Mouse (Mus musculus): Measurements from ENCODE around the gene Zfp146. TPM values are rescaled to one million over a fixed set of nuclear protein-coding genes. Genes with fewer than 3 reads are reported as not detected.

Zfp146 gene
- polyA plus RNA-seq, 1 experiment = 11.8 TPM

GRCm38 (mm10) chr7:30197592-30198129 lies 28.1 kb upstream of the Zfp146 start:
- H3K27ac ChIP-seq (ENCODE audit: insufficient read depth, low read depth, low read length) = no peak overlapping the region
- peaks cover 2% of the 10 kb centered on the region; the same call in 1 of the 2 replicates for H3K4me1 ChIP-seq (ENCODE audit: control insufficient read depth, insufficient read depth, low read length)
- no peaks in the 10 kb centered on the region for H3K27me3 ChIP-seq (replicated peaks; ENCODE audit: control insufficient read depth, insufficient read depth, low read length)
- no peaks in the 10 kb centered on the region for H3K36me3 ChIP-seq (ENCODE audit: control insufficient read depth, insufficient read depth, low read length)
- H3K4me3 ChIP-seq (ENCODE audit: insufficient read depth, low read depth, low read length) = no peak overlapping the region
- 61% methylated on average over 5 of the region's 5 CpGs for WGBS
- DNase-seq = peak; percentile 29
- TF ChIP-seq POLR2A (IDR thresholded peaks at IDR 0.05; ENCODE audit: low read depth, low read length) = no peak
- no peak for TF ChIP-seq CTCF (conservative IDR thresholded peaks at IDR 0.05; ENCODE audit: insufficient read depth, insufficient read length, low read depth, low read length)

DNA sequence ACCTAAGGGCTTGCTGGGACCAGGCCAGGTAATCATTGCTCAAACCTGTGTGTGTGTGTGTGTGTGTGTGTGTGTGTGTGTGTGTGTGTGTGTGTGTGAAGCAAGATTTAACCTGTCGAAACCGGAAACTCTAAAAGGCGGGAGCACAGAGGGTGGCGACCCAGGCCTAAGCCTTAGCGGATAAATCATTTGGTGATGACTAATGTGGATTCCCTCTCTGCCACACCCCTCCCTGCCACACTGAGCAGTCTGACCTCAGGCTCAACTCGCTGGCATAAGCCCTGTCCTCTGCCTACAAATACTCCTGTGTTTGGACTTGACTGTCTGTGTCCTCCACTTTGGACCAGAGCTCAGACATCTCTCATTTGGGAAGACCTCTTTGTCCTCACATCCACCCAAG lies 26.6 kb upstream of the Zfp146 start:
- H3K4me1 ChIP-seq (ENCODE audit: control insufficient read depth, insufficient read depth, low read length) = peaks cover 2% of the 10 kb centered on the region; the same call in 1 of the 2 replicates
- 24% methylated on average over 6 of the region's 6 CpGs for WGBS
- no peak for DNase-seq

DNA sequence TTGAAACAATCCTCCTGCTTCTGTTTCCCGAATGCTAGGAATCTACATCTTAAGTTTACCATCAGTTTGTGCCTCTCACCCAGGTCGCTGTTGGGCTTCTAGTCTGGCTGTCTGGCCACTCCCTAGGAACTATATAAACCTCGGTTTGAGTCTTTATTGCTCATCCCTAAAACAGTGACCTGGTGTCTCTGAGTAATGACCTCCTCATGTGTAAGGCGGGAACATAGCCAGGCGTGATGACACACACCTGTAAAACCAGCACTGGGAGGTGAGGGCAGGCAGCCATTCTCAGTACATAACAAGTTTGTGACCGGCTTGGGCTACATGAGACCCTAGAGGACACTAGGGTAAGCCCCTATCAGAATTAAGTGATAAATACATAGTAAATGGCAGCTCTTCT lies 25.9 kb upstream of the Zfp146 start:
- H3K4me3 ChIP-seq (ENCODE audit: insufficient read depth, low read depth, low read length) = no peak overlapping the region
- no peak for DNase-seq
- H3K4me1 ChIP-seq (ENCODE audit: control insufficient read depth, insufficient read depth, low read length) = peaks cover 2% of the 10 kb centered on the region; the same call in 1 of the 2 replicates
- no peak overlapping the region for H3K27ac ChIP-seq (ENCODE audit: insufficient read depth, low read depth, low read length)
- TF ChIP-seq CTCF (conservative IDR thresholded peaks at IDR 0.05; ENCODE audit: insufficient read depth, insufficient read length, low read depth, low read length) = no peak
- TF ChIP-seq POLR2A (IDR thresholded peaks at IDR 0.05; ENCODE audit: low read depth, low read length) = no peak
- no peaks in the 10 kb centered on the region for H3K36me3 ChIP-seq (ENCODE audit: control insufficient read depth, insufficient read depth, low read length)
- WGBS = 59% methylated on average over 6 of the region's 6 CpGs
- no peaks in the 10 kb centered on the region for H3K27me3 ChIP-seq (replicated peaks; ENCODE audit: control insufficient read depth, insufficient read depth, low read length)

More for the DNA sequence above, 26.6 kb upstream of the Zfp146 start:
- no peaks in the 10 kb centered on the region for H3K27me3 ChIP-seq (replicated peaks; ENCODE audit: control insufficient read depth, insufficient read depth, low read length)
- no peak overlapping the region for H3K27ac ChIP-seq (ENCODE audit: insufficient read depth, low read depth, low read length)
- H3K4me3 ChIP-seq (ENCODE audit: insufficient read depth, low read depth, low read length) = no peak overlapping the region
- no peak for TF ChIP-seq POLR2A (IDR thresholded peaks at IDR 0.05; ENCODE audit: low read depth, low read length)
- no peak for TF ChIP-seq CTCF (conservative IDR thresholded peaks at IDR 0.05; ENCODE audit: insufficient read depth, insufficient read length, low read depth, low read length)
- no peaks in the 10 kb centered on the region for H3K36me3 ChIP-seq (ENCODE audit: control insufficient read depth, insufficient read depth, low read length)

GRCm38 (mm10) chr7:30194884-30195283 lies 25.3 kb upstream of the Zfp146 start:
- H3K4me1 ChIP-seq (ENCODE audit: control insufficient read depth, insufficient read depth, low read length) = peaks cover 2% of the 10 kb centered on the region; the same call in 1 of the 2 replicates
- under 1% methylated on average over 28 of the region's 28 CpGs for WGBS
- peak; percentile 97 for DNase-seq

DNA sequence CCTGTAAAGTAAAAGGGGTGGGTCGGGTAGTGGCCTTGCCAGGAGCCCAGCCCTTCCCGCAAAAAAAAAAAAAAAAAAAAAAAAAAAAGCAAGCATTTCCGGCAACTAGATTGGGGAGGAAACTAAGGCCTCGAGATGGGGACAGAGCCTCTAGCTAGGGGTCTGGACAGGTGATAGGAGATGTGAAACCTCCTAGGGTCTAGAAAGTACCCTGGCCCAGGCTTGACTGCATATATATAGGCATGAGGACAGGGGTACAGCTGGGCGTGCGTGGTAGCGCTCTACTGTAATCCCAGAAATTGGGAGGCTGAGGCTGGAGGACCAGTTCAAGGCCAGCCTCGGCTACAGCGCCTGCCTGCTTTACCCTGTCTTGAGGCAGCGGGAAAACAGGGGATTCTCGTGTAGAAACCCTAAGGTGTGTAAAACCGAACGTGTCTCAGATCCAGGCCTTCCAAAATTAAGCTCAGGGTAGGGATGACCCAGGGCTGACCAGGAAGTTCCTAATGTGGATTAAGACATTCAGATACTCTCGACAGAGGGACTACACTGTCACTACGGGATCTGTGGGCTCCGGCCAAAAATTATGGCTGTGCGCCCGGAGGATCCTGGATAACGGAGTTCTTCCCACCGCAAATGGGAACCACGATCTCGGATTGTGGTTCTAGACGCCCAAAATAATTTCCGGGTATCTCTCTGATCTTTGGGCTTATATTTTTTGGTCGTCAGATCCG lies 24.7 kb upstream of the Zfp146 start:
- Histone ChIP-seq H3K27ac (ENCODE audit: insufficient read depth, low read depth, low read length) (peak overlapping the region; percentile 95), H3K4me1 (ENCODE audit: control insufficient read depth, insufficient read depth, low read length) (peaks cover 2% of the 10 kb centered on the region; the same call in 1 of the 2 replicates), H3K27me3 (replicated peaks; ENCODE audit: control insufficient read depth, insufficient read depth, low read length) (no peaks in the 10 kb centered on the region), H3K36me3 (ENCODE audit: control insufficient read depth, insufficient read depth, low read length) (no peaks in the 10 kb centered on the region; the same call in 1 of the 2 replicates), H3K4me3 (ENCODE audit: insufficient read depth, low read depth, low read length) (peak overlapping the region; percentile 90)
- DNase-seq = peak; percentile 46
- whole genome bisulfite sequencing = under 1% methylated on average over 26 of the region's 26 CpGs
- no peak for TF ChIP-seq CTCF (conservative IDR thresholded peaks at IDR 0.05; ENCODE audit: insufficient read depth, insufficient read length, low read depth, low read length)
- TF ChIP-seq POLR2A (IDR thresholded peaks at IDR 0.05; ENCODE audit: low read depth, low read length) = no peak

More at GRCm38 (mm10) chr7:30194884-30195283, 25.3 kb upstream of the Zfp146 start:
- no peaks in the 10 kb centered on the region for H3K27me3 ChIP-seq (replicated peaks; ENCODE audit: control insufficient read depth, insufficient read depth, low read length)
- no peaks in the 10 kb centered on the region; the same call in 1 of the 2 replicates for H3K36me3 ChIP-seq (ENCODE audit: control insufficient read depth, insufficient read depth, low read length)
- peak overlapping the region; percentile 90 for H3K4me3 ChIP-seq (ENCODE audit: insufficient read depth, low read depth, low read length)
- H3K27ac ChIP-seq (ENCODE audit: insufficient read depth, low read depth, low read length) = peak overlapping the region; percentile 95
- peak; percentile 68 for TF ChIP-seq POLR2A (IDR thresholded peaks at IDR 0.05; ENCODE audit: low read depth, low read length)
- TF ChIP-seq CTCF (conservative IDR thresholded peaks at IDR 0.05; ENCODE audit: insufficient read depth, insufficient read length, low read depth, low read length) = no peak

DNA sequence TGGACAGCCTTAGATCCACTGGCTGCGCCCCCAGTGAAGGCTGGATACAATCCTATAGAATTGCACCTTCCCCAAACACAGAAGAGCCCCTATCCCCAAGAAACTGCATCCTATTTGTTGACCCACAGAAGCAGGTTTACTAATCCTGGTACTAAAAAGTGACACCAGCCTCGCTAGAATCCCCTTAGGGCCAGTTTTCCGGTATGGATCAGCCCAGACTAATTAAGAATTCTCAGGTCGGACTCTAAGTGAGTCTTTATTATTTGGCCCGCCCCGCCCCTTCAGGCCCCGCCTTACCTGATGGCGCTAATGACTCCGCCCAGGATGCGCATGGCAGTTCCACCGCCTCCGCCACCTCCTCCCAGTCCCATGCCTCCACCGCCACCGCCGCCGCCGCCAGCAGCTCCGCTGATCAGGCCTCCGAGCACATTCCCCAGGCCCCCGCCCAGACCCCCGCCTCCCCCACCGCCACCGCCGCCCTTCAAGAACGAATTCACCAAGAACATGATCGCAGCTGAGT lies 24.1 kb upstream of the Zfp146 start:
- H3K4me1 ChIP-seq (ENCODE audit: control insufficient read depth, insufficient read depth, low read length) = peaks cover 2% of the 10 kb centered on the region; the same call in 1 of the 2 replicates
- no peak for TF ChIP-seq POLR2A (IDR thresholded peaks at IDR 0.05; ENCODE audit: low read depth, low read length)
- TF ChIP-seq CTCF (conservative IDR thresholded peaks at IDR 0.05; ENCODE audit: insufficient read depth, insufficient read length, low read depth, low read length) = no peak
- no peak overlapping the region for H3K27ac ChIP-seq (ENCODE audit: insufficient read depth, low read depth, low read length)
- WGBS = 2% methylated on average over 26 of the region's 26 CpGs
- H3K4me3 ChIP-seq (ENCODE audit: insufficient read depth, low read depth, low read length) = peak overlapping the region; percentile 90
- H3K27me3 ChIP-seq (replicated peaks; ENCODE audit: control insufficient read depth, insufficient read depth, low read length) = no peaks in the 10 kb centered on the region
- peak; percentile 92 for DNase-seq
- no peaks in the 10 kb centered on the region; the same call in 1 of the 2 replicates for H3K36me3 ChIP-seq (ENCODE audit: control insufficient read depth, insufficient read depth, low read length)

DNA sequence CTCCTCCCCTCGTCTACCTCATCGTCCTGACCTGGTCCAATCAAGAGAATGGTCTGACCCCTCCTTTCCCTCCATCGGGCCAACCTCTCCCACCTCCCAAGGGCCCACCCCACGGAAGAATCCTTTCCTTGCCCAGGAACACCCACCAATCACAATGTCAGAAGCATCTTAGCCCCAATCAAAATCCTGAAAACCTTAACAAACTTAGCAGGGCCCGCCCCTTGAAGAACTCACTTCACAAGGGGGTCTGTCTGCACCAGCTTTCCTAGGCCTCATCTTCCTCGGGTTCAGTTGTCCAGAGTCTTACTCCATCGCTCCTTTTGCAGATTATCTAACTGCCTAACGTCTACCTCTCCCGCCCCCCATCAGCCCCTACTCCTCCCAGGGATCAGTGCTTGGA lies 23.5 kb upstream of the Zfp146 start:
- Histone ChIP-seq H3K27me3 (replicated peaks; ENCODE audit: control insufficient read depth, insufficient read depth, low read length) (no peaks in the 10 kb centered on the region), H3K27ac (ENCODE audit: insufficient read depth, low read depth, low read length) (no peak overlapping the region), H3K4me3 (ENCODE audit: insufficient read depth, low read depth, low read length) (no peak overlapping the region), H3K36me3 (ENCODE audit: control insufficient read depth, insufficient read depth, low read length) (no peaks in the 10 kb centered on the region; the same call in 1 of the 2 replicates), H3K4me1 (ENCODE audit: control insufficient read depth, insufficient read depth, low read length) (peaks cover 2% of the 10 kb centered on the region; the same call in 1 of the 2 replicates)
- DNase-seq = no peak
- TF ChIP-seq CTCF (conservative IDR thresholded peaks at IDR 0.05; ENCODE audit: insufficient read depth, insufficient read length, low read depth, low read length) = no peak
- WGBS = 61% methylated on average over 9 of the region's 9 CpGs
